Mouse (Mus musculus): ENCODE measurements around the gene Arcn1.
"Not testable (repeated sequence)": the region's sequence is repeated elsewhere in the genome, so short reads cannot be mapped to it uniquely, and the experiment has no call there.

Arcn1 gene

GRCm38 (mm10) chr9:44767101-44768028, at the start of gene Arcn1, which contains the start of gene Ift46:
TSS of gene Arcn1 (minus strand) at chr9:44767845.
TSS of gene Ift46 (plus strand) at chr9:44767908.
- peak; percentile 83 for DNase-seq (ENCODE audit: low spot score)

- no peak for DNase-seq (ENCODE audit: low spot score)
Observed at GRCm38 (mm10) chr9:44814179-44814578, 46.5 kb upstream of the Arcn1 start.

GRCm38 (mm10) chr9:44810316-44810715, 42.7 kb upstream of the Arcn1 start:
- DNase-seq (ENCODE audit: low spot score): no peak

GRCm38 (mm10) chr9:44807778-44808177, 40.1 kb upstream of the Arcn1 start:
- no peak for DNase-seq (ENCODE audit: low spot score)

GRCm38 (mm10) chr9:44807141-44807540, 39.5 kb upstream of the Arcn1 start:
- DNase-seq (ENCODE audit: low spot score): no peak

- DNase-seq (ENCODE audit: low spot score): no peak
Observed at GRCm38 (mm10) chr9:44805536-44805935, 37.9 kb upstream of the Arcn1 start.

- no peak for DNase-seq (ENCODE audit: low spot score)
Observed at GRCm38 (mm10) chr9:44804678-44805077, 37.0 kb upstream of the Arcn1 start.

- DNase-seq (ENCODE audit: low spot score): no peak
Observed at GRCm38 (mm10) chr9:44802808-44803450, 35.3 kb upstream of the Arcn1 start, which contains the start of gene Ttc36. TSS of gene Ttc36 (minus strand) at chr9:44803072.

GRCm38 (mm10) chr9:44801669-44802068, 34.0 kb upstream of the Arcn1 start:
- DNase-seq (ENCODE audit: low spot score): no peak

- no peak for DNase-seq (ENCODE audit: low spot score)
Observed at GRCm38 (mm10) chr9:44799958-44800324, 32.3 kb upstream of the Arcn1 start.

- DNase-seq (ENCODE audit: low spot score): peak; percentile 90
Observed at GRCm38 (mm10) chr9:44799102-44799957, 31.7 kb upstream of the Arcn1 start, which contains the start of gene Tmem25. TSS of gene Tmem25 (minus strand) at chr9:44799307.

- no peak for DNase-seq (ENCODE audit: low spot score)
Observed at GRCm38 (mm10) chr9:44798298-44798697, 30.7 kb upstream of the Arcn1 start.

- DNase-seq (ENCODE audit: low spot score): no peak
Observed at GRCm38 (mm10) chr9:44792842-44793241, 25.2 kb upstream of the Arcn1 start.

- DNase-seq (ENCODE audit: low spot score): peak; percentile 94
Observed at GRCm38 (mm10) chr9:44772750-44773651, 5.4 kb upstream of the Arcn1 start.

GRCm38 (mm10) chr9:44772392-44772749, 4.7 kb upstream of the Arcn1 start:
- no peak for DNase-seq (ENCODE audit: low spot score)

- DNase-seq (ENCODE audit: low spot score): no peak
Observed at GRCm38 (mm10) chr9:44771376-44771775, 3.7 kb upstream of the Arcn1 start.

GRCm38 (mm10) chr9:44768029-44768394, 367 bp upstream of the Arcn1 start:
- DNase-seq (ENCODE audit: low spot score): not testable (repeated sequence)

- DNase-seq (ENCODE audit: low spot score): no peak
Observed at GRCm38 (mm10) chr9:44760873-44761272, 6.8 kb downstream of the Arcn1 start.

GRCm38 (mm10) chr9:44748473-44748872, 19.2 kb downstream of the Arcn1 start:
- DNase-seq (ENCODE audit: low spot score): no peak

- DNase-seq (ENCODE audit: low spot score): no peak
Observed at GRCm38 (mm10) chr9:44747341-44747740, 20.3 kb downstream of the Arcn1 start.

- no peak for DNase-seq (ENCODE audit: low spot score)
Observed at GRCm38 (mm10) chr9:44746666-44747065, 21.0 kb downstream of the Arcn1 start.

All from urinary bladder, postnatal 14 days (tissue).